Mouse (Mus musculus) G1E-ER4 (cell line): Measurements from ENCODE around the gene 1810037I17Rik. TPM values are rescaled to one million over a fixed set of nuclear protein-coding genes. Genes with fewer than 3 reads are reported as not detected.

Source experiments
- GATA1 ChIP-seq: IDR thresholded peaks from one replicate; pipeline ENCODE4 v1.8.0; 2012; ENCODE audit warnings: low read length, inconsistent platforms
- polyA plus RNA-seq: library from polyadenylated mRNA; stranded (reverse); fragments of >175 nt; gene quantifications from 2 replicates; pipeline ENCODE4 v1.2.3, GENCODE M21; 2012

1810037I17Rik gene
- polyA plus RNA-seq, 1 experiment, result 52.5 TPM

GRCm38 (mm10) chr3:122920572-122921435, 3.2 kb upstream of the 1810037I17Rik start:
- no peak for TF ChIP-seq GATA1

GRCm38 (mm10) chr3:122921676-122922527, 2.1 kb upstream of the 1810037I17Rik start:
- no peak for TF ChIP-seq GATA1

GRCm38 (mm10) chr3:122923147-122923546, 856 bp upstream of the 1810037I17Rik start:
- no peak for TF ChIP-seq GATA1

GRCm38 (mm10) chr3:122929723-122930122, 5.7 kb downstream of the 1810037I17Rik start:
- TF ChIP-seq GATA1, result no peak

GRCm38 (mm10) chr3:122932466-122932865, 8.5 kb downstream of the 1810037I17Rik start:
- no peak for TF ChIP-seq GATA1

- no peak for TF ChIP-seq GATA1
These were observed 15.2 kb downstream of the 1810037I17Rik start for GRCm38 (mm10) chr3:122939215-122939614.

- no peak for TF ChIP-seq GATA1
These were observed 19.4 kb downstream of the 1810037I17Rik start for GRCm38 (mm10) chr3:122943387-122943890.

GRCm38 (mm10) chr3:122950129-122950528, 26.1 kb downstream of the 1810037I17Rik start:
- no peak for TF ChIP-seq GATA1

- TF ChIP-seq GATA1, result no peak
These were observed 40.3 kb downstream of the 1810037I17Rik start for GRCm38 (mm10) chr3:122964301-122964700.

GRCm38 (mm10) chr3:122968391-122968790, 44.4 kb downstream of the 1810037I17Rik start:
- TF ChIP-seq GATA1, result no peak

- TF ChIP-seq GATA1, result no peak
These were observed 48.3 kb downstream of the 1810037I17Rik start for GRCm38 (mm10) chr3:122972126-122972822.

- TF ChIP-seq GATA1, result no peak
These were observed 50.8 kb downstream of the 1810037I17Rik start for GRCm38 (mm10) chr3:122974833-122975232.

- no peak for TF ChIP-seq GATA1
These were observed 51.4 kb downstream of the 1810037I17Rik start for GRCm38 (mm10) chr3:122975363-122975762.

Other genes with a start within 250 kb of the 1810037I17Rik start
- not detected in 2 replicates for gene Pde5a, start 195.3 kb upstream of the 1810037I17Rik start, polyA plus RNA-seq
- gene Fabp2, start 29.1 kb upstream of the 1810037I17Rik start, polyA plus RNA-seq, result not detected in 2 replicates
- gene Gm10959, start 4.8 kb upstream of the 1810037I17Rik start, polyA plus RNA-seq, result not detected in 2 replicates
- 0.33 and 0.35 TPM in 2 replicates for gene Usp53, start 60.3 kb downstream of the 1810037I17Rik start, polyA plus RNA-seq
- not detected in 2 replicates for gene Myoz2, start 110.8 kb downstream of the 1810037I17Rik start, polyA plus RNA-seq